Mouse (Mus musculus): ENCODE measurements at regions not wholly inside any gene's neighbourhood (a gene's known extent, or its start where the extent isn't known, plus 50 kb on each side); places are given as distances from the start of the nearest gene placed in this dataset.

DNA sequence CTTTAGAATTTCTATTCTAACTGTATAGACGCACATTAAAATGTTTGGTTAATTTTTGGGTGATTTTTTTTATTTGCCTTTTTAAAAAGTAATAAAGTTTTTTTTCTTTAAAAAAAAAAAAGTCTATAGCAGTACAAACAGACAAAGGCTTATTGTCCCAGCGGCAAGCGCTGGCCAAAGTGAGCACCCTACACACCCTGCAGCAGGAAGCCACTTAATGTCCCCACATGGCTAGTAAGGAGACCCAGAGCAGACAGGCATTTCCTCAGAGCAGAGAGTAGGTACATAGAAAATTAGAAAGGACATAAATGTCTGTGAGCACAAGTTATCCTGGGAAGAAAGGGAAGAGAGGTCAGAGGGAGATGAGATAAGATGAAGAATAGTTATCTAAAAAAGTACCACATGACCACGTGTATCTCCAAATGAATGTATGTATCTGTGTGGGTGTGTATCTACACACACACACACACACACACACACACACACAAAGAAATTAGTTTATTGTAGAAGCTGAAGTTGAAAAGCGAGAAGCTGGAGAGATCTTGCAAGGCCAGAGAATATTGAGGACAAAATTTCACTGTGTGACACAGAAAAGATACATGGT lies 50.7 kb upstream of the Gadd45a start:
- Histone ChIP-seq H3K4me2 (replicated peaks) (no peak overlapping the region), H3K9ac (replicated peaks) (no peak overlapping the region), H3K4me1 (no peaks in the 10 kb centered on the region), H3K27me3 (no peaks in the 10 kb centered on the region), H3K4me3 (no peak overlapping the region), H3K9me3 (no peaks in the 10 kb centered on the region), H3K27ac (replicated peaks) (no peak overlapping the region), H3K36me3 (no peaks in the 10 kb centered on the region)
- ATAC-seq (replicated peaks): no peak
- 87% methylated on average over 5 of the region's 5 CpGs for WGBS

DNA sequence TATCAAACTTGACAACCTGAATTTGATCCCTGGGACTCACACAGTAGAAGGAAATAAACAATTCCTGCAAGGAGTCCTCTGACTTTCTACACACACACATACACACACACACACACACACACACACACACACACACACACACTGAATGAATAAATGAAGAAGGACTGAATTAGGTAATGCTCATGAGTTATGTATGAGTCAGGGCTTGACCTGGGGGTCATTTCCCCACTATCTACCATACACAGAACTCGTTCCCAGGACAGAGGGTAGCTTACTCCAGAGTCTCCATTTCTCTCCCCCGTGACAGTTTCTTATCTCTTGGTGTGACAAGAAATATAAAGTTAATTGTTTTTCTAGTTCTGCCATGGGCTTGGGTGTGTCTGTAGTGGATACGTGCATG lies 50.1 kb upstream of the Gadd45a start:
- H3K27ac ChIP-seq (replicated peaks): no peak overlapping the region
- no peaks in the 10 kb centered on the region for H3K9me3 ChIP-seq
- WGBS: 74% methylated on average over 3 of the region's 3 CpGs
- no peak overlapping the region for H3K4me3 ChIP-seq
- no peak overlapping the region for H3K9ac ChIP-seq (replicated peaks)
- no peaks in the 10 kb centered on the region for H3K4me1 ChIP-seq
- H3K27me3 ChIP-seq: no peaks in the 10 kb centered on the region
- ATAC-seq (replicated peaks): no peak
- no peak overlapping the region for H3K4me2 ChIP-seq (replicated peaks)
- H3K36me3 ChIP-seq: no peaks in the 10 kb centered on the region

Measured in forebrain, embryonic 15.5 days (tissue).